Mouse (Mus musculus): Measurements from ENCODE around the gene Phkg2. TPM values are rescaled to one million over a fixed set of nuclear protein-coding genes. Genes with fewer than 3 reads are reported as not detected.
"Not testable (repeated sequence)": the region's sequence is repeated elsewhere in the genome, so short reads cannot be mapped to it uniquely, and the experiment has no call there.

Phkg2 gene
- polyA plus RNA-seq, 1 experiment, result 43.2 TPM

GRCm38 (mm10) chr7:127614091-127614490, 41.0 kb downstream of the Phkg2 start:
- Histone ChIP-seq H3K4me1 (ENCODE audit: control insufficient read depth, insufficient read depth, insufficient read length, low read length) (0 out of 2 replicates have a peak, but pooled peaks cover 3% of the 10 kb centered on the region), H3K4me3 (ENCODE audit: low read depth, low read length) (peak overlapping the region; percentile 98), H3K36me3 (ENCODE audit: control insufficient read depth, insufficient read depth, low read length) (peaks cover 22% of the 10 kb centered on the region), H3K27ac (ENCODE audit: insufficient read depth, low read depth, low read length) (no peak overlapping the region), H3K27me3 (ENCODE audit: control insufficient read depth, insufficient read depth, low read length) (no peaks in the 10 kb centered on the region)
- TF ChIP-seq POLR2A (IDR thresholded peaks at IDR 0.05; ENCODE audit: low read depth, low read length), result no peak
- no peak for TF ChIP-seq CTCF (IDR thresholded peaks at IDR 0.05; ENCODE audit: extremely low read depth, insufficient read length, insufficient replicate concordance, low read depth, low read length)
- WGBS, result 16% methylated on average over 8 of the region's 8 CpGs

- TF ChIP-seq POLR2A (IDR thresholded peaks at IDR 0.05; ENCODE audit: low read depth, low read length) (no peak), CTCF (IDR thresholded peaks at IDR 0.05; ENCODE audit: extremely low read depth, insufficient read length, insufficient replicate concordance, low read depth, low read length) (no peak)
- no peaks in the 10 kb centered on the region for H3K27me3 ChIP-seq (ENCODE audit: control insufficient read depth, insufficient read depth, low read length)
- no peak overlapping the region for H3K27ac ChIP-seq (ENCODE audit: insufficient read depth, low read depth, low read length)
- WGBS, result under 1% methylated on average over 37 of the region's 44 CpGs
- H3K4me1 ChIP-seq (ENCODE audit: control insufficient read depth, insufficient read depth, insufficient read length, low read length), result 0 out of 2 replicates have a peak, but pooled peaks cover 3% of the 10 kb centered on the region
- H3K36me3 ChIP-seq (ENCODE audit: control insufficient read depth, insufficient read depth, low read length), result peaks cover 22% of the 10 kb centered on the region
- peak overlapping the region; percentile 98 for H3K4me3 ChIP-seq (ENCODE audit: low read depth, low read length)
Measured at GRCm38 (mm10) chr7:127614511-127614890, 41.4 kb downstream of the Phkg2 start.

- Histone ChIP-seq H3K27me3 (ENCODE audit: control insufficient read depth, insufficient read depth, low read length) (no peaks in the 10 kb centered on the region), H3K4me1 (ENCODE audit: control insufficient read depth, insufficient read depth, insufficient read length, low read length) (0 out of 2 replicates have a peak, but pooled peaks cover 3% of the 10 kb centered on the region), H3K4me3 (ENCODE audit: low read depth, low read length) (peak within 1 kb of the TSS; percentile 98), H3K36me3 (ENCODE audit: control insufficient read depth, insufficient read depth, low read length) (peaks cover 18% of the 10 kb centered on the region), H3K27ac (ENCODE audit: insufficient read depth, low read depth, low read length) (no peak within 1 kb of the TSS)
- TF ChIP-seq POLR2A (IDR thresholded peaks at IDR 0.05; ENCODE audit: low read depth, low read length) (no peak), CTCF (IDR thresholded peaks at IDR 0.05; ENCODE audit: extremely low read depth, insufficient read length, insufficient replicate concordance, low read depth, low read length) (no peak)
- WGBS, result 1% methylated on average over 50 of the region's 50 CpGs
Measured at GRCm38 (mm10) chr7:127614891-127615843, 42.0 kb downstream of the Phkg2 start, which contains the start of gene Zfp629. TSS of gene Zfp629 (minus strand) at chr7:127615797.

- no peaks in the 10 kb centered on the region for H3K27me3 ChIP-seq (ENCODE audit: control insufficient read depth, insufficient read depth, low read length)
- WGBS, result 54% methylated on average over 1 of the region's 1 CpGs
- H3K4me1 ChIP-seq (ENCODE audit: control insufficient read depth, insufficient read depth, insufficient read length, low read length), result 0 out of 2 replicates have a peak, but pooled peaks cover 3% of the 10 kb centered on the region
- H3K36me3 ChIP-seq (ENCODE audit: control insufficient read depth, insufficient read depth, low read length), result peaks cover 10% of the 10 kb centered on the region
- no peak overlapping the region for H3K4me3 ChIP-seq (ENCODE audit: low read depth, low read length)
- H3K27ac ChIP-seq (ENCODE audit: insufficient read depth, low read depth, low read length), result no peak overlapping the region
- TF ChIP-seq CTCF (IDR thresholded peaks at IDR 0.05; ENCODE audit: extremely low read depth, insufficient read length, insufficient replicate concordance, low read depth, low read length) (no peak), POLR2A (IDR thresholded peaks at IDR 0.05; ENCODE audit: low read depth, low read length) (no peak)
Measured at GRCm38 (mm10) chr7:127616336-127616735, 43.2 kb downstream of the Phkg2 start.

GRCm38 (mm10) chr7:127616881-127617280, 43.7 kb downstream of the Phkg2 start:
- TF ChIP-seq POLR2A (IDR thresholded peaks at IDR 0.05; ENCODE audit: low read depth, low read length) (no peak), CTCF (IDR thresholded peaks at IDR 0.05; ENCODE audit: extremely low read depth, insufficient read length, insufficient replicate concordance, low read depth, low read length) (no peak)
- Histone ChIP-seq H3K4me1 (ENCODE audit: control insufficient read depth, insufficient read depth, insufficient read length, low read length) (0 out of 2 replicates have a peak, but pooled peaks cover 3% of the 10 kb centered on the region), H3K4me3 (ENCODE audit: low read depth, low read length) (no peak overlapping the region), H3K36me3 (ENCODE audit: control insufficient read depth, insufficient read depth, low read length) (peaks cover 6% of the 10 kb centered on the region), H3K27me3 (ENCODE audit: control insufficient read depth, insufficient read depth, low read length) (no peaks in the 10 kb centered on the region), H3K27ac (ENCODE audit: insufficient read depth, low read depth, low read length) (no peak overlapping the region)
- WGBS, result 83% methylated on average over 1 of the region's 1 CpGs

GRCm38 (mm10) chr7:127617962-127618361, 44.8 kb downstream of the Phkg2 start:
- 81% methylated on average over 2 of the region's 2 CpGs for WGBS

GRCm38 (mm10) chr7:127618402-127618801, 45.3 kb downstream of the Phkg2 start:
- WGBS, result 92% methylated on average over 7 of the region's 8 CpGs
- H3K36me3 ChIP-seq (ENCODE audit: control insufficient read depth, insufficient read depth, low read length), result not testable (repeated sequence)

More at GRCm38 (mm10) chr7:127617962-127618361, 44.8 kb downstream of the Phkg2 start:
- Histone ChIP-seq H3K27me3 (ENCODE audit: control insufficient read depth, insufficient read depth, low read length) (no peaks in the 10 kb centered on the region), H3K4me3 (ENCODE audit: low read depth, low read length) (no peak overlapping the region), H3K27ac (ENCODE audit: insufficient read depth, low read depth, low read length) (no peak overlapping the region), H3K4me1 (ENCODE audit: control insufficient read depth, insufficient read depth, insufficient read length, low read length) (0 out of 2 replicates have a peak, but pooled peaks cover 3% of the 10 kb centered on the region), H3K36me3 (ENCODE audit: control insufficient read depth, insufficient read depth, low read length) (no peaks in the 10 kb centered on the region)
- TF ChIP-seq CTCF (IDR thresholded peaks at IDR 0.05; ENCODE audit: extremely low read depth, insufficient read length, insufficient replicate concordance, low read depth, low read length) (no peak), POLR2A (IDR thresholded peaks at IDR 0.05; ENCODE audit: low read depth, low read length) (no peak)

More at GRCm38 (mm10) chr7:127618402-127618801, 45.3 kb downstream of the Phkg2 start:
- not testable (repeated sequence) for H3K27ac ChIP-seq (ENCODE audit: insufficient read depth, low read depth, low read length); H3K27me3 ChIP-seq (ENCODE audit: control insufficient read depth, insufficient read depth, low read length); H3K4me1 ChIP-seq (ENCODE audit: control insufficient read depth, insufficient read depth, insufficient read length, low read length); H3K4me3 ChIP-seq (ENCODE audit: low read depth, low read length)

All from small intestine, adult 2 months (tissue).